Mouse (Mus musculus): ENCODE data around the gene Rer1.

GRCm38 (mm10) chr4:155070921-155071320 lies 15.3 kb downstream of the Rer1 start:
- no peak for TF ChIP-seq EP300 (IDR thresholded peaks at IDR 0.05; ENCODE audit: low read depth)
- no peak for TF ChIP-seq CTCF (IDR thresholded peaks at IDR 0.05; ENCODE audit: low read depth)

Data from heart, postnatal 0 days (tissue).